Mouse (Mus musculus): ENCODE data around the gene Morn1. TPM values are rescaled to one million over a fixed set of nuclear protein-coding genes. Genes with fewer than 3 reads are reported as not detected.

Morn1 gene
- total RNA-seq (2021): 7.3 and 8.3 TPM in 2 replicates
- long read RNA-seq, experiment 1, partial matches to known transcripts: 0 of 5 reads
- long read RNA-seq, experiment 1, other reads (novel, unspliced or antisense): 4 of 5 reads
- long read RNA-seq, experiment 2, partial matches to known transcripts: 1 of 7 reads
- long read RNA-seq, experiment 2, other reads (novel, unspliced or antisense): 4 of 7 reads

GRCm38 (mm10) chr4:155086108-155087024, at the start of gene Morn1, which contains the start of gene Rer1:
TSS of gene Morn1 (plus strand) at chr4:155086577.
TSS of gene Rer1 (minus strand) at chr4:155086382.
- peak; percentile 100 for DNase-seq

- DNase-seq: no peak
These were observed 46.2 kb upstream of the Morn1 start for GRCm38 (mm10) chr4:155040197-155040596.

GRCm38 (mm10) chr4:155040696-155041095, 45.7 kb upstream of the Morn1 start:
- no peak for DNase-seq

- DNase-seq: no peak
These were observed 43.6 kb upstream of the Morn1 start for GRCm38 (mm10) chr4:155042606-155043288.

- DNase-seq: no peak
These were observed 43.1 kb upstream of the Morn1 start for GRCm38 (mm10) chr4:155043289-155043625.

- DNase-seq: no peak
These were observed 39.7 kb upstream of the Morn1 start for GRCm38 (mm10) chr4:155046636-155047035.

GRCm38 (mm10) chr4:155050116-155050515, 36.3 kb upstream of the Morn1 start:
- DNase-seq: no peak

GRCm38 (mm10) chr4:155056724-155057123, 29.7 kb upstream of the Morn1 start, which contains the start of gene Plch2:
TSS of gene Plch2 (minus strand) at chr4:155056784.
- no peak for DNase-seq

- DNase-seq: no peak
These were observed 28.1 kb upstream of the Morn1 start for GRCm38 (mm10) chr4:155058325-155058724.

- DNase-seq: no peak
These were observed 22.5 kb upstream of the Morn1 start for GRCm38 (mm10) chr4:155063895-155064294.

GRCm38 (mm10) chr4:155064474-155064873, 21.9 kb upstream of the Morn1 start:
- DNase-seq: no peak

GRCm38 (mm10) chr4:155065970-155066833, 20.2 kb upstream of the Morn1 start:
- peak; percentile 91 for DNase-seq

- DNase-seq: peak; percentile 99
These were observed 19.4 kb upstream of the Morn1 start, which contains the start of gene Pex10 for GRCm38 (mm10) chr4:155066834-155067522. TSS of gene Pex10 (plus strand) at chr4:155067016.

- peak; percentile 49 for DNase-seq
These were observed 17.9 kb upstream of the Morn1 start for GRCm38 (mm10) chr4:155068357-155068972.

GRCm38 (mm10) chr4:155069191-155069590, 17.2 kb upstream of the Morn1 start:
- DNase-seq: peak; percentile 40

GRCm38 (mm10) chr4:155070199-155070598, 16.2 kb upstream of the Morn1 start:
- DNase-seq: no peak

GRCm38 (mm10) chr4:155070921-155071320, 15.5 kb upstream of the Morn1 start:
- DNase-seq: no peak

- no peak for DNase-seq
These were observed 12.0 kb upstream of the Morn1 start for GRCm38 (mm10) chr4:155074418-155074817.

GRCm38 (mm10) chr4:155075137-155075536, 11.2 kb upstream of the Morn1 start:
- DNase-seq: no peak

- DNase-seq: no peak
These were observed 10.6 kb upstream of the Morn1 start for GRCm38 (mm10) chr4:155075813-155076212.

GRCm38 (mm10) chr4:155076677-155077076, 9.7 kb upstream of the Morn1 start:
- DNase-seq: no peak
